ENCODE assay signal across 7 mouse cellular contexts in the genomic region with DNA sequence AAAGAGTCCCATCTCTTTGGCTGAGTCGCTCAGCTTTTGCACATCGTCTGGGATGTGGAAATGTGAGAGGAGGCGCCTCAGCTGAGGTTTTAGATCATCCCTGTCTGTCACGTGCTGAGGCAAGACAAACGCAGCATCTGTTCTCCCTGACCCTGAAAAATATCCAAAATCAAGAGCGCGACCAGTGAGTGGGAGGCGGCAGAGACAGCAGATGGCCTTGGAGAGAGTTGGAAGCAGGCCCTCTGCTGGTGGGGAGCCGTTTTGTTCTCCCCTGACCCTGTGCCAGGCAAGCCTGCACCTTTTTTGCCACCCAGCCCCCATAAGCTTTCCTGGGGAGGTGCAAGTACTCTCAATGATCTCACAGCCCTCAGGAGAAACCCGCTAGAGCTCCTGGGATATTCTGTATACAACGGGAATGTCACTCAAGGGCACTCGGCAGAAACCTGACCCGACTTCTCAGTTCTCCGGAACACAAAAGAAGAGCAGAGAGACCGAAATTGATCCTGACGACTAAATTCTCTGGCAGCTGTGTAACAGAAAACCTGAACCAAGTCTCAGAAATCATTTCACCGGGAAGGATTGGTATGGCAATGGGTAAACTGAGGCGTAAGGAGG. TPM values are rescaled to one million over a fixed set of nuclear protein-coding genes. Genes with fewer than 3 reads are reported as not detected.
DNase-seq lines count a peak whose midpoint lies in the region; ATAC-seq lines count a peak whose summit lies in the region.

No protein-coding gene starts in this region.

- peak overlapping the region; percentile 42 for H3K4me2 ChIP-seq in midbrain, embryonic 13.5 days (replicated peaks)

- H3K27ac ChIP-seq in embryonic facial prominence, embryonic 10.5 days (replicated peaks): peak overlapping the region; percentile 72
- H3K27ac ChIP-seq in limb, embryonic 10.5 days: peak overlapping the region; percentile 34; the same call in 1 of the 2 replicates
- 0 out of 2 replicates have a peak overlapping the region, but pooled peaks have one; percentile 9 for H3K27ac ChIP-seq in midbrain, embryonic 13.5 days

- peaks cover 15% of the 10 kb centered on the region for H3K4me1 ChIP-seq in embryonic facial prominence, embryonic 10.5 days
- peaks cover 7% of the 10 kb centered on the region; the same call in 1 of the 2 replicates for H3K4me1 ChIP-seq in limb, embryonic 10.5 days
- peaks cover 17% of the 10 kb centered on the region; the same call in 1 of the 2 replicates for H3K4me1 ChIP-seq in midbrain, embryonic 13.5 days (replicated peaks)

- ATAC-seq in midbrain, embryonic 13.5 days: peak; percentile 82

- peaks cover 9% of the 10 kb centered on the region for H3K27me3 ChIP-seq in embryonic facial prominence, embryonic 10.5 days (replicated peaks; ENCODE audit: low read depth, poor library complexity, severe bottlenecking)
- peaks cover 6% of the 10 kb centered on the region for H3K27me3 ChIP-seq in limb, embryonic 10.5 days (ENCODE audit: low read depth, poor library complexity, severe bottlenecking)
- peaks cover 2% of the 10 kb centered on the region; the same call in 1 of the 2 replicates for H3K27me3 ChIP-seq in midbrain, embryonic 13.5 days

- H3K9me3 ChIP-seq in embryonic facial prominence, embryonic 10.5 days: no peaks in the 10 kb centered on the region
- no peaks in the 10 kb centered on the region for H3K9me3 ChIP-seq in limb, embryonic 10.5 days (replicated peaks)
- H3K9me3 ChIP-seq in midbrain, embryonic 13.5 days: no peaks in the 10 kb centered on the region

- H3K9ac ChIP-seq in midbrain, embryonic 13.5 days (replicated peaks): 0 out of 2 replicates have a peak overlapping the region, but pooled peaks have one; percentile 11

- WGBS in embryonic facial prominence, embryonic 10.5 days: 21% methylated on average over 18 of the region's 18 CpGs
- WGBS in limb, embryonic 10.5 days: 33% methylated on average over 18 of the region's 18 CpGs
- 16% methylated on average over 18 of the region's 18 CpGs for WGBS in midbrain, embryonic 13.5 days

- peak; percentile 81 for DNase-seq in adrenal gland, postnatal 10 days
- DNase-seq in embryonic facial prominence, embryonic 10.5 days (ENCODE audit: low spot score): peak; percentile 86
- DNase-seq in heart, adult 18-20 months: peak; percentile 54 to 57
- DNase-seq in kidney, adult 18-20 months: peak; percentile 68
- peak; percentile 76 for DNase-seq in limb, embryonic 10.5 days (ENCODE audit: low spot score)
- DNase-seq in spleen, adult 12 weeks (ENCODE audit: low spot score): peak; percentile 7

- H3K36me3 ChIP-seq in embryonic facial prominence, embryonic 10.5 days (replicated peaks): no peaks in the 10 kb centered on the region
- H3K36me3 ChIP-seq in limb, embryonic 10.5 days: no peaks in the 10 kb centered on the region
- H3K36me3 ChIP-seq in midbrain, embryonic 13.5 days: no peaks in the 10 kb centered on the region

- peak overlapping the region; percentile 33 for H3K4me3 ChIP-seq in embryonic facial prominence, embryonic 10.5 days
- H3K4me3 ChIP-seq in limb, embryonic 10.5 days: peak overlapping the region; percentile 16; the same call in 1 of the 2 replicates
- H3K4me3 ChIP-seq in midbrain, embryonic 13.5 days (replicated peaks): peak overlapping the region; percentile 10

RNA-seq across cellular contexts. Expression of a gene that starts 37.6 kb away (rescaled TPM):
- under 1 TPM; 0.55 to 0.66 TPM for total RNA-seq in adrenal gland, postnatal 10 days (2021)
- 0.42 and 0.53 TPM in 2 replicates for polyA plus RNA-seq in embryonic facial prominence, embryonic 10.5 days (2016; fragmentation: Nextera tagmentation; extraction: Ambion mirVana)
- total RNA-seq in heart, adult 18-20 months (2021): under 1 TPM; 0.22 to 0.46 TPM
- 0.38 and 0.41 TPM in 2 replicates for polyA plus RNA-seq in limb, embryonic 10.5 days (2016; fragmentation: Nextera tagmentation; extraction: Ambion mirVana)
- polyA plus RNA-seq in midbrain, embryonic 13.5 days (2015; fragmentation: Nextera tagmentation; extraction: Ambion mirVana): 0.35 and 0.70 TPM in 2 replicates

Comparison
In these comparisons a context has a peak if more than half of its experiments do, and no peak if none do; other contexts are left out.
1. Peak in every context shown above with its lines: DNase-seq, ATAC-seq, H3K4me3 ChIP-seq and H3K27ac ChIP-seq.
2. DNase-seq: peak in every context shown above with its lines; median percentile 86 in embryonic facial prominence, embryonic 10.5 days; 81 in adrenal gland, postnatal 10 days; 76 in limb, embryonic 10.5 days; 68 in kidney, adult 18-20 months; 56 in heart, adult 18-20 months; 7 in spleen, adult 12 weeks.
3. H3K27ac ChIP-seq: peak in every context shown above with its lines; median percentile 72 in embryonic facial prominence, embryonic 10.5 days; 34 in limb, embryonic 10.5 days; 9 in midbrain, embryonic 13.5 days.